Mouse (Mus musculus): ENCODE data around the gene Ndufaf1.
A peak's percentile ranks its signal among the peaks of the same experiment; 100 is the strongest.

The Ndufaf1 gene

GRCm38 (mm10) chr2:119617841-119618198 is 44.8 kb downstream of the Ndufaf1 start:
- DNase-seq (ENCODE audit: low spot score), result peak; percentile 62

GRCm38 (mm10) chr2:119607023-119607422 is 55.6 kb downstream of the Ndufaf1 start:
- DNase-seq (ENCODE audit: low spot score), result no peak
